Mouse (Mus musculus) urinary bladder, postnatal 36 days (tissue): ENCODE results near the gene Rag1.

Source experiments
- DNase-seq, 2 experiments: peaks; one replicate each; pipeline ENCODE4 v3.0.0; 2022; ENCODE audit warnings: low spot score in 2 of 2, mixed read lengths in 1 of 2

Gene Rag1

DNA sequence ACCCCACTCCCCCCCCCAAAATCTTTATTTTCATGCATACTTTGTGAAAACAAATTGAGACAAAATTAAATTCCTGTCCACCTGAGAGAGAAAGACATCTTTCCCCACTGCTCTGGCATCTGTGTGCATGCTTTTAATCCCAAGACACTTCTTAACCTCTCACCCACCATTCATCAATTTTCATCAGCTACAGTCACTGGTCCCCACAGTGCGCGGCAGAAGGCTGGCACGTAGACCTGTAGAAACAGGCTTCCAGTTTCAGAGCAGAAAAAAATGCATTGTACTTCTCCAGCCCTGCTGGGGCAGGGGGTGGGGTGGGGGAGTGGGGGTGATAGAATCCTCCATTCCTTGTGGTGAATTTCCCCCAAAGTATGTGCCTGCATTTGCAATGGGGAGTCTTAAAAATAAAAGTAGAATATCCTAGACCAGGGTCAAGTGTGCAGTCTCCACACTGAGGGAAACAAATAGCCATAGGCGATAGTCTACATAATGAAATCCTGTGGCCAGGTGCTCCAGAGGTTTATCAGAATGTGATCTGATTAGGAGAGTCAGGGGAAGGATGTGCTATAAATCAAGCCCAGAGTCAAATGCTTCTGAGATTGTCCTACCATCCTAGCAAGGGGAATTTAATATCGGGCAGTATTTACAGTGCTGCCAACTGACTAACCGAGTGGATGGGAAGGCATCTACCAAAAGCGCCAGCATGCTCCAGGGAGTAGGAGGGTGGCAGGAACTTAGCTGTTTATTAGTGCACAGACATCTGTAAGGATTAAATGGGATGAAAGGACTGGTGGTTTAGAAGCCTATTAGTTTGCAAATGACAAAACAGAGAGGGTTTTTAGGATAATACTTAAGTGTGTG is 10.1 kb downstream of the Rag1 start:
- no peak for DNase-seq

DNA sequence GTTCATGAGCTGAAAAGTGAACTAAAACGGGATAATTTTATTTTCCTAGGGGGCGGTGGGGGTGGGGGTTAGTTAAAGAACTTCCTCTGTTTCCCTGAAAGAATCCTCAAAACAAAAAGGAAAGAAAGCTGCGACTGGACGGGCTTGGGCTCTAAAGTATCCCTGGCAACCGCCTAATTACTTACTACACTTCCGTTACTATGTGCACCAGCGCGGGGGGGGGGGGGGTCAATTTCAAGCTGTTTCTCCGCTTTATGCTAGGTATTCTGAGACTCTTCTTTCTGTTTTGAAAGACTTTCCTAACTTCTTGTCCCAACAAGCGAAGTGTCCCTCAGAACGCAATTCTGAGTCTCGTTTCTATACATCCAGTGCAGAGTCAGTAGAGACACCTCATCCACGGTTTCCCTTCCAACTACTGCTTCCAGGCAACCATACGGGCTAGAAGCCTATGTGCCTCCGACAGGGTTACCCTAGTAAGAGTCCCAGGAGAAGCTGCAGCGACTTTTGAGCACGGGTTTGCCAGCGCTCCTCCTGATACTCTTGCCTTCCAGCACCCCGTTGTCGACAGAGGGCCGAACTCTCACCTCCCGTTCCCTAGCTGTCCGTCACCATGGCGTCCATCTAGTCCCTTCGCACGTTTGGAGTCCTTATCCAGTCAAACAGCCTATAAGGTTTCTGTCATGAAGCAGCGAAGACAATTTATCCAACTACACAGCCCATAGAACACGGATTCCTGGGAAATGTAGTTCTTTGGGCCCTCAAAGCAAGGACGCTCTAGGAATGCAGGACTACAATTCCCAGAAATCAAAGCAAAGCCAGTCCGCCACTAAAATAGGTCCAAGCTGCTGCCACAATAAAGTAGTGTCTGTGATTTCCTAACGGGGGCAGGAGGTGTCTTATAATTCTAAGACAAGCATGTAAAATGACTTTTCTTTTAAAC is 20.7 kb downstream of the Rag1 start:
- DNase-seq: peak; percentile 67 to 75

DNA sequence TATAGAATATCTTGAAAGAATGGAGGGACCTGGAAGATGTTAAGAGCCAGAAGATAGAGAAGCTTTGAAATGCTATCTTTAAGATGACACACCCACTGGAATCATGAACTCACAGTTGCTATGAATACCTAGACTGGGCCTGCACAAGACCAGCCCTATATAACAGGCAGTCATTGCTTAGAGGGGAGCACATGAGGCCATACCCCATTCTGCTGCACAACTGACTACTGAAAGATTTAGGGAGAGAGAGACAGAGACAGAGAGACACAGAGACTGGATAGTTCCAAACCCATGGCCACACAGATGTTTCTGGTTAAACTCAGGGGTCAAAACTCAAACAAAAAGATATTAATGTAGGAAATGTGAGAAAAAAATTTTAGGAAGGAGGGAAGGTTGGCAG is 22.1 kb downstream of the Rag1 start:
- no peak for DNase-seq

DNA sequence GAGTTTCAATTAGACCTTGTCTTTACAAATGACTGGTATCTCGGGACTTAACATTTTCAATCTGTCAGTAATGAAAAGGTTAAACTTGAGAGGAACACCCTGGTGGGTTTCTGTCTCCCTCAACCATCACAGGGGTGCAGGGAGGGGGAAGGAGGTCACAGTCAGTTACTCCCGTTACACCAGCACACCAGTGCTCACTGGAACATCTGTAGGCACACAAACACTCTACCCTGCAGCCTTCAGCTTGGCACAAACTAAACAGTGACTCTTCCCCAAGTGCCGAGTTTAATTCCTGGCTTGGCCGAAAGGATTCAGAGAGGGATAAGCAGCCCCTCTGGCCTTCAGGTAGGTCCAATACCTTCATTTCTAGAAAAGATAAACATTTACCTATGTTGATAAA is 24.8 kb downstream of the Rag1 start, which contains the start of gene Rag2:
Rag2 (plus strand) TSS at position 193 of the 400 bp plus-strand sequence.
- DNase-seq: no peak

DNA sequence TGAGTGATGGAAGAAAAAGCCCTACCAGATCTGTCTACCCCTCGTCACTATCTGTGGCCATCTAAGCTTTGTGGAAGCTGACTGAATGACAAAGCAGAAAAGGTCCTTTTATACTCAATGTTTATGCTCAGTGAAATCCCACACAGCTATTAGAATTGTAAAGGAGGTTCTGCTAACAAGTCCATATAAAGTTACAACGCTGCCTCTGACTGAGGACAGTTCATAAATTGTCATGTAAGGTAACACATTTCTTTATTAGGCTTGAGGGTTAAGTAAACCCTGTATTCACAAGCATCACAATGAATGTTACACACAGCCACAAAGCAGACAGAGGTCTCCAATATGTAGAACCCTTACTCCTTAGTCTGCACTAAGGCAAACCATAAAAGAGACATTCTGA is 25.3 kb downstream of the Rag1 start:
- DNase-seq: no peak

DNA sequence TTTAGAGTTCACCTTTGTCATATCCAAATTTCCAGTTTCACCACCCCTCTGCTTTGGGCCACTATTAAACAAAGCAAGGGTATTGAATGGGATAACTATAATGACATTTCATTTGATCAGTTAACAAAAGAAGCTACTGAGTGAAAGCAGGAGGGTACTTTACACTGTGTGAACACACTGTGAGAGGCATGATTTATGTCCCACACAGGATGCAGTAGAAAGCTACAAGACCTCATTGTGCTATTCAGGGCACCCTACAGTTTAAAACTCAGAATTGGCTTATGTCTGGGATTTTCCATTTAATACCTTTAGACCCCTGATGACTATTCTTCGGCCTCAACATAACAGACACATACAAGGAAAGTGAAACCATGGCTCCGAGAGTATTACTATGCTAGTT is 26.3 kb downstream of the Rag1 start:
- DNase-seq: no peak

DNA sequence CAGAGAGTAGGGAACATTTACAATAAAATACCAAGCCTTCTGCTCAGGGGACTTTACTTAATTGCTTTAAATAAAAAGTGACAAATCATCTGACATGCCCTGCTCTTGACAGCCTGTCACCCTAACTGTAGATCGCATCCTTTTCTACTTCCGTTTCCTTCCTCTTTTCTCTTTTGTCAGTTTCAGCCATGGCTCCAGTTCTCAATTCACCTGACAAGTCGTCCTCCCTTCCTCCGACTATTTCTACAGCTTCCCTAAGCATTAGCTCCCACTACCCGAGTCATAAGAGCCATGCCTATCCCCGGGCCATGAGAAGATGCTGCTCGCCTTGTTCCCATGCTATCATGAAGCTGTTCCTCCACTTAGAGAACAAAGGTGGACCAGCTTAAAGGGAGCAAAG is 27.7 kb downstream of the Rag1 start:
- no peak for DNase-seq

DNA sequence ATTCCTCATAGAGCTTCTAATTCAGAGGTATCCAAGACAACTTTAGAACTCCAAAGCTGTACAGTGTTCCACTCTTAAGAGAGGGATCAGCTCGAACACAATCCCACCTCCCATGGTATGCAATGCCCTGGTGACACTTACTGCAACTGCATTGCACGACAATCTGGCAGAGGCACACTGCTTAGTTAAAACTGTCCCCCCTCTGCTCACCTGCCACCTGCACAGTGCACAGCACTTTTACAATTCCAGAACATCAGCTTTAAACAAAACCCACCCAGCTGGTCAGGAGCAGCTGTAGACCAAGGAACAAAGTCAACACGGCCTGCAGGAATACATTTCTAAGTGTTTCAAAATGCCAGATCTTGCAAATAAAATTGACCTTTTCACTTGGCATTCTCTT is 28.4 kb downstream of the Rag1 start:
- no peak for DNase-seq

DNA sequence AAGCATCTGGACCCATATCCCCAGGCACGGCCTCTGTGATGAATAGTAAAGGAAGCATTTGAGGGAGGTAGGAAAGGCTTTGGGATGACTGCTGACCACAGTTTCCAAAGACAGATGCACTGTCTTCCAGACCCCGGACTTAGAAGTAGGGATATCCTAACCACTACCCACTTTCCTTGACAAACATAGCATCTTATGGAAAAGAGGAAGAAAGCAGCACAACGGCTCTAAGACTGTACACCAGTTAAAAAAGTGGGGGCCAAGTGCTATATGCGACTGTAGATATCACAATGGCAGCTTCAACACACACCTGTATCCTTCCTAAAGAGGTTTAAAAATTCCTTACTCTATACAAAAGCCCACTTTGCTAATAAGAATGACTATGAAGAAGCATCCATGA is 30.9 kb downstream of the Rag1 start:
- DNase-seq: no peak

DNA sequence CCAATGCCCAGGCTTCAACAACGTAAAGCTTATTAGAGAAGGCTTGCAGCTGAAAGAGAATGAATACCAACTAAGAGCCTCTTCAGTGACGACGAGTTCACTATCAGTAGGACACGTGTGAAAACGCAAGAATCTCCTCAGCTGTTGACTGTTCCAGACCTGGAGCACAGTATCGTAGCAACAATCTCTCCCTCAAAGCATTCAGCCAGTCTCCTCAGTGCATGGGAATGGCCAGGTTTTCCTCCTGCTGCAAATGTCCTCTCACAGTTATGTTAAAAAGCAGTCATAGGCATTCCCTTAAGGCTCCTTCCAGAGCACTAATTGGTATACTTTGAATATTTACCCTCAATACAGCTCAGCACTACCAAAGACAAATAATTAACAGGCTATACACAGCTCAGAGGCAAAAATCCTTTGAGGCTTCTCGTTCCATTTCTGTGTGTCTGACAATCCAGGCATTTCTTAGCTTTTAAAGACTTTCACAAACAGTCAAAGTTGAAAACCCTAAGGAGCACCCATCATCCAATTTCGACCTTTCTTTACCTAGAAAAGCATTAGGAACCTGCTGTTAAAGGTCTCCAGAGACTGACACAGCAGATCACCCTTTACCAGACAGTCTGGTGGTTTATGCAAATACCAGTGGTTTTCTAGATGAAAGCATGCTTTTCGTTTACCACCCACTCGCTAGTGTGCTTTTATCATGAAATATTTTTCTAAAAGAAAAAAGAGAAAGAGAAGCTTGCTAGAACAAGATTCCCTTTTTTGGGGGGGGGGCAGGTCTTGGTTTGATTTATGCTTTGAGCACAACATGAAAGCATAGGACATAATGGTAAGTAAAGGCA is 33.6 kb downstream of the Rag1 start:
- no peak for DNase-seq

DNA sequence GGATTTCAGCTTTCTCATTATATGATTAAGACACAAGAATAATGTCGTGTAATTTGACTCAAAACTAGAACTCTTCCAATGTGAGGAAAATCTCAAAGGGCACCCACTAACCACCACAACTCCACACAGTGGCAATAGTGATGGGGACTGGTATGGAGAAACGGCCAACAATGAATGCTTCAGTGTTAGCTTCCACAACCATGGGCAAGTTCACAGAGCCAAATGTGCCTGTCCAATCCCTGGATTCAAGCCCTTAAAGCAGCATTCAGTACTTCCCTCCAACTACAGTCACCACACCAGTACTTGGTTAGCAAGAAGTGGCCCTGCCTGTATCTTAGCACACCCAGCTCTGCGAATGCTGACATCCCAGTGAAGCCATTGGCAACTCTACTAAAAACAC is 38.4 kb downstream of the Rag1 start:
- no peak for DNase-seq

DNA sequence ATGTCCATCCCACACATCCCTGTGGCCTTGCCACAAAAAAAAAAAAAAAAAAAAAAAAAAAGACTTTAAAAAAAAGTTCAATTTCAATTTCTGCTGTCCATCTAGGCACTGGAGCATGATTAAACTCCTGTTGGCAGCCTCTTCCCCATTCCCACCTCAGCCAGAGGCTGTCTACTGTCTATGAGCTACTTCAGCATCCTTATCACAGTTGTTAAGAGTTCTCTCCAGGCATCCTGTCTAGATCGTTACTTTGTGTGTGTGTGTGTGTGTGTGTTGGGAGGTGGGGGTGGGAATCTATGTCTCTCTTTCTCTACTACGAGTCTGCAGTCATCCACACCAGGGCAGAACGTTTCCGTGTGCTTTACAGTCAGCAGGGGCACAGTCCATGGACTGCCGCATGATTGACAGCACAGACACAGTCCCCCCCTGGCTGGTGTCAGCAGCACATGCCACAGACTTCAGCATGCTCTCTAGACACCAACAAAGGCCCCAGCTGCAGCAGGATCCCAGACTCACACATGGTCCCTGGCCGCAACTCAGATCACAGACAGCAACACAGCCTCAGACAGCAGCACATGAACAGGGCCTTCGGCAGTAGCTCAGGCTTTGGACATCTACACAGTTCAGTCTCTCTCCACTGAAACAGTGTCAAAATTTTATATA is 40.9 kb downstream of the Rag1 start:
- DNase-seq: no peak

DNA sequence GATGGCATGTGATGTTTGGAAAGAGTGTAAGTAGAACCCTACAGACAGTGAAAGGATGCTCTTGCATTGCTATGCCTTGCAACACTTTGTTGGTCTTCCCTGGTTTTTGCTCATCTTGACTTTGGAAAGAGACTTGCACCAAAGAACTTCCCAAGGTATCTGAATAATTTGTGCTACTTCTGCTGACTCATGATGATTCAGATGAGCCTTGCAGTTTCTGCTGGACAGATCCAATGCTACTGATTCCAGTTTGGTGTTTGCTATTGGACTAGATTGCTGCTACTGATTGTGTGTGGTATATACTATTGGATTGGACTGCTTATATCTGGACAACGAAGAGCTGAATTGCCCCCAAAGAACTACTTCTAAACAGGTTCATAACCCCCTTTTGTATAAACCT is 46.2 kb downstream of the Rag1 start:
- no peak for DNase-seq

DNA sequence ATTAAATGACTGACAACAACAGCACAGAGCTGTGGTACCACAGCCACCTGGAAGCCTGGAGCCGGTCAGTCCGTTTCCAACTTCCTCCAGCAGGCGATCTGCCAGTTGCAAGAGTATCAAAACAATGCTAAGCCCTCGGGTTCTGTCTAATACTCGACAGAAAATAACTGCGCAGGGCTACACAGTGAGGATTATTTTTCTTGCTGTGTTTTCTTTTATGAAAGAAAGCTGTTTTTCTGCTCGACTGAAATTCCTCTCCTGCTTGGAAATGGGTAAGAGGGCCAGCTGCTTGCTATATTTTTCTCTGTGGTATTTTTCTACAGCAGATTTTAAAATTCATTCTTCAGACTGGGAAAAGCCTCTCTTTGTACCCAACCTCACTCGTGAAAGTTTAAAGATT is 48.6 kb downstream of the Rag1 start:
- peak in 1 of 2 experiments; percentile 4 for DNase-seq

DNA sequence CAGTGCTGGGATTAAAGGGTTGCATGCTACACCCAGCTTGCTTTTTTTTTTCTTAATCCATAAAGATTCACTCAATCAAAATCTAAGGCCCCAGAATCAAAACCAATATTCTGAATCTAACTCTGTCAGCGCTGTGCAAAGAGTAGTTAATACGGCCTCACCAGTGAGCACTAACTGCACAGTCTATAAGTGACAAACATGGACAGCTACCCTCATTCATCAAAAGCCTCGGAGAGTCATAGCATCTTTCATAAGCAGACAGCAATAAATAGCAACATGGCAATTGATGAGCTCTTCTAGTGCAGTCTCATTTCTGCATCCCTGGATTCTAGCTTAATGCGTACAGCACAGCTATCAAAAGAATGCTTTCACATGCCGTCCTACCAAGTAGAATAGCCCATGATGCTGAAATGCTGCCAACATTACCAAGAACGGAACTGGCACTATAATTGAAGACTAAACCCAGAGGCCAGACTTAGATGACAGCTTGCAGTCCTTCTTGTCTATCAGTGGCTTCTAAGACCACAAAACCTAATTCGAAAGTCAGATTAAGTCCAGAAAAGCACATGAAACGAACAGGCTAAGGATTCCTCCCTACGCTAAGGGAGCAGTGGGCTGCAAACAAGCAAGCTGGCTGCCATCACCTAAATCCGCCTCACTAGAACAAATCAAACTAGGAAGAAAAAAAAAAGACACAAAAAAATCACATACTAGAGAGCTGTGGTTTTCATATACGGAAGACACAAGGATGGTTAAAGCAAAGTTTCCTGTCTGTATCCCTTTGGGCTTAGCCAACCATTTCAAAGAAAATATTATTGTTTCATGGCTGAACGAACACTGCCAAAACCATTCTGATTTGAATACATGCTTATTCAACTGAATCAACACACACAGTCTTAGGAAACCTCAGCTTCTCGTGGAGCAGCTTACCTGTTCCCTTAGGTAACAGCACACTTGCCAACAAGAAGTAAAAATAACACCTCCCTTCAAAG is 50.8 kb downstream of the Rag1 start:
- DNase-seq: no peak

DNA sequence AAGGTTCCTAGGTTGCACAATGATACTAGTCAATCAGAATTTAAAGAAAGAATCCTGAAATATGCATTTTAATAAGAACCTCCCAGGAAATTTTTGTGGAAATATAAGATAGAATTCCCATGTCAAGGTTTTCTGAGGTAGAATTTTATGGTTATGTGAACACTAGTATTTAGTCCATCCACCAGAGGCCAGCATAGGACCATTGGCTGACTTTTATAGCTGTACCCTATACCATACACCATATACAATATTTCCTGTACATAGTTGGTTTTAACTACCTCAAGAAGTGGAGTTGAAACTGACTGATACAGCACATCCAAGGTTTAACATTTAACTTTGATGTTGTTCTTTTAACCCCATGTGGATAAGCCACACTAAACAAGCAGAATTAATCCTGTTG is 52.1 kb downstream of the Rag1 start:
- no peak for DNase-seq

DNA sequence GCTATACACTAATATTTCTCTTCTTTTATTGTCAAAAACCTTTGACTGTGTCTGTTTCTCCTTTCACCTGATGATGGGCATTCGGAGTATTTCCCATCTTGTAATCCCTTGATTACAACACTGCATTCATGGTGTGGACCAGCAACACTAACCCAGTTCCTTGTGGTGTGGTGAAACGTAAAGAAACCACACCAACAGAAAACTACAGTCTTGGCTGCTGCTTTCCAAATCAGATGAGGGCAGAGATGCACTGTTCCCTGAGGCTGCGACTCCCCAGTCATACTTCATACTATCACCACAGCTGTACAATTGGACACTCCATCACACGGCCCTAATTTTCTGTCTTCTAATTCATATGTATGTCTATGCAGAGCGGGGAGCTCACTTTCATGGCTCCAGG is 54.6 kb downstream of the Rag1 start:
- DNase-seq: no peak

DNA sequence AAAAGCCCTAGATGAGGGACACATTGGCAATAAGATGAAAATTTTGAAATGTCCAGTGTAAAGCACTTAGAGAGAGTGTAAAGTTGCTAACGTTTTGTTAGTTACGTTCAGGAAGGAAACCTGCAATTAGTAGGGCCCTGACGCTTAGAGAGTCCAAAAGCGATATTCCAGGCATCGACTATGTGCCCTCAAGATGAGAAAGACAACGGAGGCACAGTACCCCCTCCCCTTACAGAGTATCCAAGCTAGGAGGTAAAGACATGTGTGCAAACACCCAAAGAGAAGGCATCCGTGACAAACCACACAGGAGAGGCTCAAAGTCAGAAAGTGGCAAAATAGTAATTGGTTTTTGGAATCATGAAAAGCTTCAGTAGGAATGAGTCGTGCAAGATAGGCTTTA is 56.4 kb downstream of the Rag1 start:
- DNase-seq: no peak

DNA sequence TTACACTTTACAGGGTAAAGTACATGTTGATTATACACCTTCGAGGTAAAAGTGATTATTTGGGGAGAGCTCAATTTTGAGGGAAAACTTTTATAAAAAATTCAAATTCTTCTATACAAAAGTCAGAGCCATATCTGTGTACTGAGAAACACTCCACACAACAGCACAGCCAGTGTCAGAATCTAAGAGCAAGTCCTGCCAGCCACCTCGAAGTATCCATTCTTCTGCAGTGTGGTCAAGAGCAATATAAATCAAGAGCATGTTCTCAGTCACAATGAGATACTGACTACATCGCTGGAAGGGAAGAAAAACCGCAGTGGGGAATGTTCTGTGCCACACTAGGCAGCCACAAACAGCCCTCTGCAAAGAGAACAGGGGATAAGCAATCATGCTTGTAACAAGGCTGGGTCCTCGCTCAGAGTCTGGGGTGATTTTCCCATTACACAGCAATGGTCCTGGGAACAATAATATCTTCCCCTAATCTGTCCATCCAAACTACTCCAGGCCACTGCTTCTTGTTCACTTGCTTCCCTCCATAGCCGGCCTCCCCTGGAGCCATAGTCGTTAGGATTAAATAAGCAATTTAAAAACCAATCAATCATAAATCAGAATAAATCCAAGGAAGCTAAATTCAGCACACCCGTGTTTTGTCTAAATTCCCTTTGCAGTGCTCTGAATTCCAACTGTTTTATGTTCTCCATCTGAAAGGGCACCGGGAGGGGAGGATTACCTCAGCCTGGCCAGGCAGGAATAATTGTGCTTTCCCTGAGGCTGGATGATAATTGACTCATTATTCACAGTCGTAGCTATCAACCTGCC is 57.1 kb downstream of the Rag1 start:
- no peak for DNase-seq
